Mouse (Mus musculus): ENCODE results near the gene Desi1. TPM values are rescaled to one million over a fixed set of nuclear protein-coding genes. Genes with fewer than 3 reads are reported as not detected.
"Not testable (repeated sequence)": the region's sequence is repeated elsewhere in the genome, so short reads cannot be mapped to it uniquely, and the experiment has no call there.

The Desi1 gene
- polyA plus RNA-seq, 1 experiment from 2014 or later = 35.7 TPM

DNA sequence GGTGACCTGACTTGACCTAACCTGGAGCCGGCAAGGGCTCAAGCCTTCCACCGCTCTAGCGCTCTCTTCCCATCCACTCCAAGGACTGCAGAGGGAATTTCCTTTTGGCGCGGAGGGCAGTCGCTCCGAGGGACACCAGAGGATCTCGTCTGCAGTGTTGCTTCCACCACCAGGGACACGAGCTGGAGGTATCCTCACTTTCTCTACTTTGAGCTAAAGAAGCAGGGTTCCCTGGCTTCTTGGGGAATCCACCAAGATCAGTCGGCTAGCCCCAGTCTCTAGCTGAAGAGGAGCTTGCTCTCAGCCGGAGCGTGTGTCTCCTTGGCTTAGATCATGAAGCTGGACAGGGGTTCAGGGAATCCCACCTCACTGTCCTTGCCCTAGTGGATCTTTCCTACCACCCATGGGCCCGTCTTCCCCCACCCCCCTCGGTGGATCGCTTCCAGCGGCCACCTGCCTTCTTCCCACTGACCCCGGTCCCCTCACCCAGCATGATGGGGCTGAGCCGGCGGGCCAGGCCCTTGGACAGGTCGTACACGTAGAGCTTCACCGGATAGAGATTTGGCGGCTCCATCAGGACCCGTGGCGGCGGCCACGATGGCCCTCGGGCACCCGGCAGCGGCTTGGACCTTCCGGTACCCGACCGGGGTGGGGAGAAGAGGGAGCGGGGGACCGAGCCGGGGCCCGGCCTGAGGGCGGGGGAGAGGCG lies 18.1 kb downstream of the Desi1 start:
- H3K4me3 ChIP-seq = peak overlapping the region; percentile 98
- peak; percentile 49 for DNase-seq (ENCODE audit: low spot score)
- H3K36me3 ChIP-seq (replicated peaks) = peaks cover 23% of the 10 kb centered on the region
- no peaks in the 10 kb centered on the region for H3K27me3 ChIP-seq (replicated peaks; ENCODE audit: low read depth, poor library complexity, severe bottlenecking)
- under 1% methylated on average over 39 of the region's 39 CpGs for WGBS
- peak overlapping the region; percentile 89 for H3K27ac ChIP-seq (replicated peaks)
- peaks cover 29% of the 10 kb centered on the region for H3K4me1 ChIP-seq
- H3K9me3 ChIP-seq = no peaks in the 10 kb centered on the region

DNA sequence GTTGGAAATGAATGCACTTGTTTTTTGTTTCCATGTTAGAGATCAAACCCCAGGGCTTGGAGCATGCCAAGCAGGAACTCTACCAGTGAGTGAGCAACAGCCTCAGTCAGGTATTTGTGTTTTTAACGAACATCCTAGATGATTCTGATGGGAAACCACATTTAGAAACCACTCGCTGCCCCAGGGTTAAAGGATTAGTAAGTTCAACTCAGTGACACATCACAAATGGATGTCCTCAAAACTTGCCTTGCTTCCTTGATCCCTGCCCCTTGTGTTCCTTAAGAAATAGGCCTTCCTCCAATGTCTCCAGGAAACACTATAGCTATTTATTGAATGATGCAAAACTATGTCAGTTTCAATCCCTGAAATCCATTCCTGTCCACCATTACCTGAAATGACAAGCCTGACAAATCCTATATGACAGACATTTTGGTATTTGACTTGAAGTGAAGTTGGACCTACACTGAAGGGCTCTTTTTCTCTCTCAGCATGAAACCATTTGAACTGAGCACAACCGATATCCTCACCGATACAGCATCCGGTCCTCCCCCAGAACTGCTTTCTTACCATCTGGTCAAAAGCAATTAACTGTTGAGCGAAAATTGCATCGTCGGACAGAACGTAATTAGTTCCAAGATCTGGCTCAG lies 18.8 kb downstream of the Desi1 start:
- H3K27me3 ChIP-seq (replicated peaks; ENCODE audit: low read depth, poor library complexity, severe bottlenecking) = no peaks in the 10 kb centered on the region
- no peak for DNase-seq (ENCODE audit: low spot score)
- peak overlapping the region; percentile 98 for H3K4me3 ChIP-seq
- WGBS = 19% methylated on average over 9 of the region's 9 CpGs
- H3K9me3 ChIP-seq = no peaks in the 10 kb centered on the region
- 0 out of 2 replicates have a peak overlapping the region, but pooled peaks have one; percentile 89 for H3K27ac ChIP-seq (replicated peaks)
- H3K4me1 ChIP-seq = peaks cover 29% of the 10 kb centered on the region
- H3K36me3 ChIP-seq (replicated peaks) = peaks cover 17% of the 10 kb centered on the region

DNA sequence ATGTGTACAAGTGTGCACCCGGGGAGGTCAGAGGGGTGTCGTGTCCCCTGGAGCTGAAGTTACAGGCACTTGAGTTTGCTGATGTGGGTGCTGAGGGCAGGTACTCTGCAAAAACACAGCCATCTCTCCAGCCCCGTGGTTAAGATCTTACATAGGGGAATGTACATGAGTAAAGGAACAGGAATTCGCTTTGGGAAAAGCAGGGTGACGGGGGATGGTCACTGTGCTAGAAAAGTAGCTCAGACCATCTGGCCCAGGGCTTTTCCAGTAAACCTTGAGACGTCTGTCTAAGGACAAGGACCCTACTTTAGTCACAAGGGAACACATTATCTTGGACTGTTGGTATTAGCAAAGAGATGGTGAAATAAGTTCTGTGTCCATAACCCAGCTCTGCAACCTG lies 21.7 kb downstream of the Desi1 start:
- Histone ChIP-seq H3K4me1 (peaks cover 27% of the 10 kb centered on the region), H3K4me3 (no peak overlapping the region), H3K36me3 (replicated peaks) (peaks cover 13% of the 10 kb centered on the region), H3K9me3 (no peaks in the 10 kb centered on the region), H3K27me3 (replicated peaks; ENCODE audit: low read depth, poor library complexity, severe bottlenecking) (no peaks in the 10 kb centered on the region), H3K27ac (replicated peaks) (no peak overlapping the region)
- no peak for DNase-seq (ENCODE audit: low spot score)
- WGBS = 89% methylated on average over 6 of the region's 6 CpGs

DNA sequence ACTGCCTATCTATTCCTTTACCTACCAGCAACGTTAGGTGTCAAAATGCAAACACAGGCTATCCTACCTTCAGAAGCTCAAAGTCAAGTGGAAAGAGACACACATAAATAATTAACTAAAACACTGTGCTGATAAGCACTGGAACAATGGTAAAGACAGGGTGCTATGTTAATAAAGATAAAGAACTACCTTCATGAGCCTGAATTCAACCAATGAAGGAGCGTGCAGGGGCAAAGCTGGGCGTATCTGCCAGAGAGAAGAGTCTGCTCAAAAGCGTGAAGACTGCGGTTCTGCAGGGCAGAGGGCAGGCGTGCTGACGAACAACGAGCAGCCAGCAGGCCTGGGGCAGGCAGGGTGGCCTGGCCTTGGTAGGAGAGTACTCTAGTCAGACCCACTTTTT lies 29.4 kb downstream of the Desi1 start:
- Histone ChIP-seq H3K27ac (replicated peaks) (no peak overlapping the region), H3K36me3 (replicated peaks) (peaks cover 60% of the 10 kb centered on the region), H3K4me3 (no peak overlapping the region), H3K9me3 (no peaks in the 10 kb centered on the region), H3K27me3 (replicated peaks; ENCODE audit: low read depth, poor library complexity, severe bottlenecking) (no peaks in the 10 kb centered on the region), H3K4me1 (no peaks in the 10 kb centered on the region)
- whole genome bisulfite sequencing = 90% methylated on average over 8 of the region's 8 CpGs
- DNase-seq (ENCODE audit: low spot score) = no peak

DNA sequence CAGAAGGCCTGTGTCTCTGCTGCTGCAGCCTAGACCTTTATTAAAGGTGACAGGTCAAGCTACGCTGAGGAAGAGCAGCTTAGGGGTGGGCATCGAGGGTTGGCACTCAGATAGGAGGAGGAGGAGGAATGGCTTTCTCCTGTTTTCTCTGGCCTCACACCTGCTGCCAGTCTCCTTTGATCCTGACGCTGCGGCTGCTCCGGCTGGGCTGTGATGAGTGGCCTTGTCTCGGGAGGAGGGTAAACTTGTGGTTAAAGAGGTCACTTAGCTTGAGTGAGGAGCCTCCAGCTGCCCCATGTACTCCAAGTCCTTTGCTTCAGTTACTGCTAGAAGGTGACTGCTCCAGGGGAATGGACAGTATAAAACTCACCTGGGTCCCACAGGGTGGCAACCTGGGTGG lies 39.7 kb downstream of the Desi1 start:
- H3K9me3 ChIP-seq = no peaks in the 10 kb centered on the region
- H3K27ac ChIP-seq (replicated peaks) = no peak overlapping the region
- 86% methylated on average over 6 of the region's 6 CpGs for WGBS
- H3K36me3 ChIP-seq (replicated peaks) = peaks cover 66% of the 10 kb centered on the region
- DNase-seq (ENCODE audit: low spot score) = no peak
- peaks cover 4% of the 10 kb centered on the region; the same call in 1 of the 2 replicates for H3K4me1 ChIP-seq
- H3K4me3 ChIP-seq = no peak overlapping the region
- no peaks in the 10 kb centered on the region for H3K27me3 ChIP-seq (replicated peaks; ENCODE audit: low read depth, poor library complexity, severe bottlenecking)

DNA sequence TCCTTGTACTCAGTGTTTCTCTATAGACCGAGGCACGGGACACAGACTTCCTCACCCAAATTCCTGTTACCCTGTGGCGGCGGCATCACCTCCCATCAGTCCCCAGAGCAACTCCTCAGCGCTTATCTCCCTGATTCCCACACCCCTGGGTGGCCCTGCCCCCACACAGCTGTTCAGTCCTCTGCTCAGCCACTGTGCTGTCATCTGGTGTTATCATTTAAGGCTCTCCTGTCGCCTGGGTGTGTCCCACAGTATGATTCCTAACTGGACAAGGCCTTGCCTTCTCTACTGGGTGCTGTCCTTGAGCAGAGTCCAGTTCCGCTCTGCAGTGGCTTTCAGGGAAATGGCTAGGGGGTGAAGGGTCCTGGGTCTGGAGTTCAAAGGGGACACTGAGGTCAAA lies 43.1 kb downstream of the Desi1 start:
- 56% methylated on average over 7 of the region's 7 CpGs for WGBS

DNA sequence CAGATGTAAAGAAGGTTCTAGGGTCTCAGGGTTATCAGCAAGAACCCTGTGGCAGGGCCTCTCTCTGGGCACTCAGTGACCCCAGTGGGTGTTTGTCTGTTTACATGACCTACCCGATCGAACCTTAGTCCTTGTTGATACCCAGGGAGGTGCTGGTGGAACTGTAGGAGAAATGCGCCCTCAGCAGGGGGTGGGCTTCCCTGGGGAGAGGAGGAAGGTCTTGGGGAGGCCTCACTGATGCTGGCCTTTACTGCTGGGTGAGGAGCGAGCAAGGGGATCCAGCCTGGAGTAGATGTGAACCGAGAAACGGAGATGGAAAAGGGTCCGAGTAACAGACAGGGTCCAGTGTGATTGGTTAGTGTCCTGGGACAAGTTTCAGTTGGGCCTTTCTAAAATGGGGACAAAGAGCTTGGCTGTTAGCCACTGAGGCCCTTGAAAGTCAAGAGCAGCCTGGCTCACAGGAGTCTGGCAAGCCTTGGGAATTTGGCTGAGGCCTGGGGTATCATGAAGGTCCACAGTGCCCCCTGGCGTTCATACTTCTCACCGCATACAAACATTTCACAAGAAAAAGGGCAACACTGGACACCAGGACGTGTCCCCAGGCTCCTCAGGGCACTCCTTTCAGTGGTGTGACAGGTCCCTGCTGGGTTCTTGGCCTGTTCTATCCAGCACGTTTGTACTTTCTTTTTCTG lies 44.1 kb downstream of the Desi1 start:
- DNase-seq (ENCODE audit: low spot score) = peak; percentile 87
- no peaks in the 10 kb centered on the region for H3K9me3 ChIP-seq
- WGBS = 48% methylated on average over 11 of the region's 11 CpGs
- H3K27ac ChIP-seq (replicated peaks) = peak overlapping the region; percentile 52; the same call in 1 of the 2 replicates
- no peaks in the 10 kb centered on the region for H3K27me3 ChIP-seq (replicated peaks; ENCODE audit: low read depth, poor library complexity, severe bottlenecking)
- H3K36me3 ChIP-seq (replicated peaks) = peaks cover 21% of the 10 kb centered on the region
- H3K4me3 ChIP-seq = no peak overlapping the region
- H3K4me1 ChIP-seq = peaks cover 16% of the 10 kb centered on the region

More for the DNA sequence above, 43.1 kb downstream of the Desi1 start:
- H3K9me3 ChIP-seq = no peaks in the 10 kb centered on the region
- H3K4me1 ChIP-seq = peaks cover 8% of the 10 kb centered on the region
- H3K27me3 ChIP-seq (replicated peaks; ENCODE audit: low read depth, poor library complexity, severe bottlenecking) = no peaks in the 10 kb centered on the region
- no peak overlapping the region for H3K27ac ChIP-seq (replicated peaks)
- H3K4me3 ChIP-seq = no peak overlapping the region
- no peak for DNase-seq (ENCODE audit: low spot score)
- H3K36me3 ChIP-seq (replicated peaks) = peaks cover 31% of the 10 kb centered on the region

DNA sequence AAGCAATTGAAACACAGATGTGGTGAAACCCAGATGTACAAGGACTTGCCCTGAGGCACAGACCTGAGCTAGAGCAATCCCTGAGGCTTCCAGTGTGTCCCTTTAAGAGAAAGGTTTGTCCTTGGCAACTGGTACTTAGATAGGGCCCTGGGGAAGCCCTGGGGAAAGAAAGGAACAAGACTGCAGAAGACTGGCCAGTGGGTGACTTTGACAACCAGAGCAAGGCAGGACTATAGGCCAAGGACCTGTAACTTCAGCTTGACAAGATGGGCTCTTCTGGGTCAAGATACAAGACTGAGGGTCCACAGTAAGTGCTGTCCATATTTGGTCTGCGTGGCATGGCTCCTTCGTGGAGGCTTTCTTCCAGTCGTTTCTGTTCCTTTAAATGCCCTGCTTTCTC lies 46.0 kb downstream of the Desi1 start, which contains the start of gene Xrcc6:
Xrcc6 (plus strand) TSS at position 190 of the 400 bp plus-strand sequence.
- no peak for DNase-seq (ENCODE audit: low spot score)
- H3K9me3 ChIP-seq = no peaks in the 10 kb centered on the region
- H3K27ac ChIP-seq (replicated peaks) = no peak within 1 kb of the TSS
- peaks cover 2% of the 10 kb centered on the region for H3K36me3 ChIP-seq (replicated peaks)
- 78% methylated on average over 3 of the region's 3 CpGs for WGBS
- H3K27me3 ChIP-seq (replicated peaks; ENCODE audit: low read depth, poor library complexity, severe bottlenecking) = no peaks in the 10 kb centered on the region
- no peak within 1 kb of the TSS for H3K4me3 ChIP-seq
- peaks cover 16% of the 10 kb centered on the region for H3K4me1 ChIP-seq

DNA sequence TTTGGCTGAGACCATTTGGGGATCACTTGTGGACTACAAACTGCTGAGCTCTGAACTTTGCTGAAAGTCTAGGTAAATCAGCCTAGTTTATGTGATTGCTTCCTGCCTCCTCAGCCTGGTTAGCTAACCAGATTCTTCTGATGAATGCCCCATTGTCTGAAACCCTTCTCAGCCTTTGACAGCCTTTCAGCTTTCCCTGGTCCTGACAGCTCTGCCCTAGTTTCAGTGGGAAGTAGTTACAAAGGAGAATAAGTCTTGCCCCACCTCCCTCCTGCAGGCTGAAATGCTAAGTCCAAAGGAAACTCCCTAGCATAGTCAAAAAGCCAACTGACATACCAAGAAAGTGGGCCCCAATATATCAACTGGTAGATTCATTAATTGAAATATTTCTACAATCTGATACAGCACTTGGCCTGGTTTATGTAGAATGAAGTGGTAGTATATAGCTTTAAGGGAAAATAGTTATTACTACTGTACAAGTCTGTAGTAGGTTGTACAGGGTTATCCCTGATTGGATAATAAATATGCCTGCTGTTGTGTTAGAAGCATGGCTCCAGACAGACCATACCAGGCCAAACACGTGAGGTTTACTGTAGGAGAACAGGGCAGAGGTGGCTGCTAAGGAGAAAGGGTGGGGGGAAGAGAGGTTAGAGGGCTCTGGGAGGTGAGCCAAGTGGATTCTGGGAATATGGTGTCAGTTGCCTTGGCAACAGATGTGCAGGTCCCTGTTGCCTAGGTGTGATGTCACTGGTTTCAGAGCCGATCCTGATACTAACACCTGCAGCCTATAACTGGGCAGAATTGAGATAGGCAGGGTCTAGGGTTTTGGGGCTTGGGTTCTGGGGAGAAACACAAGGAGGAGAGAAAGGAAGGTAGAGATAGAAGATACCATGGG lies 48.1 kb downstream of the Desi1 start:
- no peak for DNase-seq (ENCODE audit: low spot score)
- Histone ChIP-seq H3K4me1 (peaks cover 16% of the 10 kb centered on the region), H3K4me3 (no peak overlapping the region), H3K36me3 (replicated peaks) (no peaks in the 10 kb centered on the region), H3K27me3 (replicated peaks; ENCODE audit: low read depth, poor library complexity, severe bottlenecking) (no peaks in the 10 kb centered on the region), H3K27ac (replicated peaks) (no peak overlapping the region), H3K9me3 (no peaks in the 10 kb centered on the region)
- WGBS = 64% methylated on average over 2 of the region's 2 CpGs

DNA sequence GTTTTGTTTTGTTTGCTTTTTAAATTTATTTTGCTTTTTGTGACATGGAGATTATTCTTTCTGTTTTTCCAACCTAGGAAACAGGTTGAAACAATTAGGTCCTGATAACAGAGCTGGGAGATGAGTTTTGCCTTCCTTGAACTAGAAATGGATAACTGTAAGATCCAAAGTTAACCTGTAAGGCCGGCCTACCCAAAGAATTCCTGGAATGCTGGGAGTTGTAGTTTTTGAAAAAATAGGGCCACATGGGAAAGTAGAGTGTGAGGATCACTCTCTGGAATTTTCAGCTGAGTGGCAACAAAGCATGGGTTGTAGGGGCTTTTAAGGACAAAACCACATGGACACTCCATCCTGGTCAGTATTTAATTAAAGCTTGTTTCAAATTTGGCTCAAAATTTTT lies 51.5 kb downstream of the Desi1 start:
- 60% methylated on average over 1 of the region's 1 CpGs for WGBS
- no peak overlapping the region for H3K27ac ChIP-seq (replicated peaks)
- H3K27me3 ChIP-seq (replicated peaks; ENCODE audit: low read depth, poor library complexity, severe bottlenecking) = no peaks in the 10 kb centered on the region
- H3K9me3 ChIP-seq = no peaks in the 10 kb centered on the region
- no peak for DNase-seq (ENCODE audit: low spot score)
- no peaks in the 10 kb centered on the region for H3K36me3 ChIP-seq (replicated peaks)
- H3K4me3 ChIP-seq = no peak overlapping the region
- peaks cover 12% of the 10 kb centered on the region for H3K4me1 ChIP-seq

DNA sequence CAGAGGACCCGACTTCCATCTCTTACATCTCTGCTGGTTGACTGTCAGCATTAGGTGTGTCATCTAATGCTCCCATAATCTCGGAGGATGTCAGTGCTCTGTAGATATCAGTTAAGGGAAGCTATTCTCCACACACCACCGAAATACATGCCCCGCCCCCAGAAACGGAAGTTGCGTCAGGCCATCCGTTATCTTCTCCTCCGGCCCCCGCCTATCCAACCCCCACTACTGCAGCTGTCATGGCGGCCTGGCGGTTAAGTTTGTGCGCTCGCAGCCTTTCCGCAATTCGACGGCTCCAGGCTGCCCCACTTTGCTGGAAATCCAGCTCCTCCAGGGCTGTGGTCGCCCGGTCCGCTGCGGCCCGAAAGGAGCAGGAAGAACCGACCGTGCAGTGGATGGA lies 53.3 kb downstream of the Desi1 start, which contains the start of gene 1700029P11Rik:
1700029P11Rik (plus strand) TSS at position 220 of the 400 bp plus-strand sequence.
- Histone ChIP-seq H3K27me3 (replicated peaks; ENCODE audit: low read depth, poor library complexity, severe bottlenecking) (no peaks in the 10 kb centered on the region), H3K9me3 (0 out of 2 replicates have a peak, but pooled peaks cover under 1% of the 10 kb centered on the region), H3K27ac (replicated peaks) (no peak within 1 kb of the TSS), H3K4me1 (0 out of 2 replicates have a peak, but pooled peaks cover 7% of the 10 kb centered on the region), H3K36me3 (replicated peaks) (no peaks in the 10 kb centered on the region), H3K4me3 (no peak within 1 kb of the TSS)
- WGBS = 95% methylated on average over 23 of the region's 23 CpGs
- DNase-seq (ENCODE audit: low spot score) = no peak

DNA sequence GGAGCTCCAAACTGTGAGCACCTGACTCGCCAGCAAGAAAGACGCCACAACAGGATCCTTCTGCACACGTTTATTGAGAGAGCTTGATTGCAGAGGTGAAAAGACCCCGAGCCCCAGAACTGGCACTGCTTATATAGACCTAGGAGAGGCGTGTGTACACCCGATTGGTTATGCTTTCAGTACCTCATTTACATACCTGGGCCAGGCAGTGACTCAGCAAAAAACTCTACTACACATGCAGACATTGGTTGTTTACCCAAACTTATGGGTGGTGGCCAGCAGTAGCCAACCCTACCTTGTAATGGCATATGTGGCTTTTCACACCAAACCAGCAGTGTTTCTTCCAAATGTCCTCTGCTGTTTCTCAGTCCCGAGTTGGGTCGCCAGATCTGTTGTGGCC lies 58.5 kb downstream of the Desi1 start:
- 92% methylated on average over 8 of the region's 8 CpGs for WGBS
- not testable (repeated sequence) for DNase-seq (ENCODE audit: low spot score)

More for the DNA sequence above, 58.5 kb downstream of the Desi1 start:
- H3K9me3 ChIP-seq = peaks cover 19% of the 10 kb centered on the region
- not testable (repeated sequence) for H3K27me3 ChIP-seq (replicated peaks; ENCODE audit: low read depth, poor library complexity, severe bottlenecking); H3K4me1 ChIP-seq; H3K27ac ChIP-seq (replicated peaks); H3K4me3 ChIP-seq; H3K36me3 ChIP-seq (replicated peaks)

Measured in embryonic facial prominence, embryonic 10.5 days (tissue).